Mouse (Mus musculus) frontal cortex, adult 2 months (tissue): ENCODE data around the gene Prps1l1. TPM values are rescaled to one million over a fixed set of nuclear protein-coding genes. Genes with fewer than 3 reads are reported as not detected.

Experiments
- DNase-seq, 2 experiments: peaks; one replicate each; pipeline ENCODE4 v3.0.0; 2022; ENCODE audit warnings: low spot score in 1 of 2; ENCODE audit errors: extremely low spot score in 1 of 2
- polyA plus RNA-seq: library from polyadenylated mRNA; depleted of rRNA; stranded (reverse); fragments of >200 nt; gene quantifications from 2 replicates; pipeline ENCODE4 v1.2.3, GENCODE M21; 2012; rRNA removed

Gene Prps1l1
- polyA plus RNA-seq, 1 experiment: not detected

- DNase-seq: no peak
Observed at GRCm38 (mm10) chr12:35021285-35021684, 36.7 kb downstream of the Prps1l1 start.

- DNase-seq: no peak
Observed at GRCm38 (mm10) chr12:35022066-35022465, 37.5 kb downstream of the Prps1l1 start.

GRCm38 (mm10) chr12:35025916-35026432 lies 41.4 kb downstream of the Prps1l1 start:
- no peak for DNase-seq

GRCm38 (mm10) chr12:35027533-35027932 lies 43.0 kb downstream of the Prps1l1 start:
- DNase-seq: no peak

Other genes starting within 250 kb of the Prps1l1 start
- gene Hdac9, start 67.7 kb upstream of the Prps1l1 start, polyA plus RNA-seq: 38.7 and 41.7 TPM in 2 replicates
- 24.5 and 26.1 TPM in 2 replicates for gene Snx13, start 62.4 kb downstream of the Prps1l1 start, polyA plus RNA-seq